Mouse (Mus musculus) ovary, postnatal 36 days (tissue): ENCODE data around the gene Pigf.
A peak's percentile ranks its signal among the peaks of the same experiment; 100 is the strongest.
"Not testable (repeated sequence)": the region's sequence is repeated elsewhere in the genome, so short reads cannot be mapped to it uniquely, and the experiment has no call there.

ENCODE experiments used
- DNase-seq: peaks from one replicate; pipeline ENCODE4 v3.0.0; 2022; ENCODE audit warnings: low spot score, mixed read lengths

Pigf gene

GRCm38 (mm10) chr17:87025269-87025949 lies at the start of gene Pigf, which contains the start of gene Cript:
Gene Pigf (minus strand): TSS chr17:87025406.
Gene Cript (plus strand): TSS chr17:87025550.
- peak; percentile 96 for DNase-seq

GRCm38 (mm10) chr17:87073470-87073869 lies 48.3 kb upstream of the Pigf start:
- no peak for DNase-seq

- DNase-seq: no peak
Measured at GRCm38 (mm10) chr17:87072766-87073440, 47.7 kb upstream of the Pigf start.

- DNase-seq: not testable (repeated sequence)
Measured at GRCm38 (mm10) chr17:87072183-87072582, 47.0 kb upstream of the Pigf start.

GRCm38 (mm10) chr17:87068997-87069396 lies 43.8 kb upstream of the Pigf start:
- no peak for DNase-seq

- no peak for DNase-seq
Measured at GRCm38 (mm10) chr17:87063969-87064368, 38.8 kb upstream of the Pigf start.

GRCm38 (mm10) chr17:87063461-87063860 lies 38.3 kb upstream of the Pigf start:
- no peak for DNase-seq

- no peak for DNase-seq
Measured at GRCm38 (mm10) chr17:87062639-87063038, 37.4 kb upstream of the Pigf start.

GRCm38 (mm10) chr17:87057486-87058266 lies 32.5 kb upstream of the Pigf start:
- DNase-seq: peak; percentile 57

GRCm38 (mm10) chr17:87056761-87057160 lies 31.6 kb upstream of the Pigf start:
- no peak for DNase-seq

GRCm38 (mm10) chr17:87055663-87056062 lies 30.5 kb upstream of the Pigf start:
- DNase-seq: no peak

GRCm38 (mm10) chr17:87055051-87055459 lies 29.8 kb upstream of the Pigf start:
- DNase-seq: peak; percentile 49

GRCm38 (mm10) chr17:87053921-87054320 lies 28.7 kb upstream of the Pigf start:
- no peak for DNase-seq

- no peak for DNase-seq
Measured at GRCm38 (mm10) chr17:87052432-87052831, 27.2 kb upstream of the Pigf start.

- DNase-seq: no peak
Measured at GRCm38 (mm10) chr17:87051652-87052051, 26.4 kb upstream of the Pigf start.

- peak; percentile 73 for DNase-seq
Measured at GRCm38 (mm10) chr17:87050469-87051175, 25.4 kb upstream of the Pigf start.

- DNase-seq: peak; percentile 29
Measured at GRCm38 (mm10) chr17:87049696-87050095, 24.5 kb upstream of the Pigf start.

GRCm38 (mm10) chr17:87044796-87045195 lies 19.6 kb upstream of the Pigf start:
- no peak for DNase-seq

- peak; percentile 83 for DNase-seq
Measured at GRCm38 (mm10) chr17:87044364-87044763, 19.2 kb upstream of the Pigf start.

- DNase-seq: no peak
Measured at GRCm38 (mm10) chr17:87041739-87042138, 16.5 kb upstream of the Pigf start.

GRCm38 (mm10) chr17:87038496-87038895 lies 13.3 kb upstream of the Pigf start:
- no peak for DNase-seq
